Mouse (Mus musculus): ENCODE results near the gene Tas2r144.

Gene Tas2r144

GRCm38 (mm10) chr6:42215028-42215427 is at the start of gene Tas2r144:
Tas2r144 (plus strand) TSS chr6:42215328.
- DNase-seq (ENCODE audit: low spot score): no peak

GRCm38 (mm10) chr6:42182462-42182861 is 32.7 kb upstream of the Tas2r144 start:
- DNase-seq (ENCODE audit: low spot score): no peak

- no peak for DNase-seq (ENCODE audit: low spot score)
Measured at GRCm38 (mm10) chr6:42186230-42186629, 28.9 kb upstream of the Tas2r144 start.

- DNase-seq (ENCODE audit: low spot score): no peak
Measured at GRCm38 (mm10) chr6:42197710-42198109, 17.4 kb upstream of the Tas2r144 start.

- DNase-seq (ENCODE audit: low spot score): no peak
Measured at GRCm38 (mm10) chr6:42199498-42199897, 15.6 kb upstream of the Tas2r144 start.

GRCm38 (mm10) chr6:42222286-42222685 is 7.2 kb downstream of the Tas2r144 start:
- no peak for DNase-seq (ENCODE audit: low spot score)

- no peak for DNase-seq (ENCODE audit: low spot score)
Measured at GRCm38 (mm10) chr6:42225046-42225445, 9.9 kb downstream of the Tas2r144 start.

GRCm38 (mm10) chr6:42227240-42228101 is 12.3 kb downstream of the Tas2r144 start:
- DNase-seq (ENCODE audit: low spot score): peak; percentile 28

GRCm38 (mm10) chr6:42229610-42230009 is 14.5 kb downstream of the Tas2r144 start:
- DNase-seq (ENCODE audit: low spot score): no peak

GRCm38 (mm10) chr6:42231191-42231590 is 16.1 kb downstream of the Tas2r144 start:
- no peak for DNase-seq (ENCODE audit: low spot score)

- DNase-seq (ENCODE audit: low spot score): no peak
Measured at GRCm38 (mm10) chr6:42237276-42237805, 22.2 kb downstream of the Tas2r144 start.

GRCm38 (mm10) chr6:42241311-42242045 is 26.4 kb downstream of the Tas2r144 start:
- DNase-seq (ENCODE audit: low spot score): no peak

- peak; percentile 83 for DNase-seq (ENCODE audit: low spot score)
Measured at GRCm38 (mm10) chr6:42245711-42246353, 30.7 kb downstream of the Tas2r144 start, which contains the start of gene Gstk1. Gstk1 (plus strand) TSS chr6:42245935.

GRCm38 (mm10) chr6:42247173-42247572 is 32.0 kb downstream of the Tas2r144 start:
- no peak for DNase-seq (ENCODE audit: low spot score)

- DNase-seq (ENCODE audit: low spot score): no peak
Measured at GRCm38 (mm10) chr6:42247981-42248380, 32.9 kb downstream of the Tas2r144 start.

GRCm38 (mm10) chr6:42251791-42252190 is 36.7 kb downstream of the Tas2r144 start:
- no peak for DNase-seq (ENCODE audit: low spot score)

GRCm38 (mm10) chr6:42253103-42253502 is 38.0 kb downstream of the Tas2r144 start:
- no peak for DNase-seq (ENCODE audit: low spot score)

GRCm38 (mm10) chr6:42257303-42257863 is 42.3 kb downstream of the Tas2r144 start:
- DNase-seq (ENCODE audit: low spot score): peak; percentile 18

GRCm38 (mm10) chr6:42260430-42260829 is 45.3 kb downstream of the Tas2r144 start:
- no peak for DNase-seq (ENCODE audit: low spot score)

GRCm38 (mm10) chr6:42261524-42262170 is 46.5 kb downstream of the Tas2r144 start, which contains the start of gene Tmem139:
Tmem139 (plus strand) TSS chr6:42261970.
- DNase-seq (ENCODE audit: low spot score): peak; percentile 53

- peak; percentile 99 for DNase-seq (ENCODE audit: low spot score)
Measured at GRCm38 (mm10) chr6:42264626-42265312, 49.6 kb downstream of the Tas2r144 start, which contains the start of gene Casp2. Casp2 (plus strand) TSS chr6:42264985.

All from yolk sac, embryonic 10.5 days (tissue).